Mouse (Mus musculus) ES-E14 (cell line): Measurements from ENCODE around the gene Ntsr2. TPM values are rescaled to one million over a fixed set of nuclear protein-coding genes. Genes with fewer than 3 reads are reported as not detected.

Experiments
- DNase-seq: peaks from one replicate; pipeline ENCODE4 v3.0.0-alpha.2; 2013; ENCODE audit warnings: low read depth, low spot score
- H3K27ac ChIP-seq: 2 replicates; pipeline ENCODE4 v1.5.1; 2012; ENCODE audit warnings: low read depth, mild to moderate bottlenecking, low read length, moderate library complexity, mixed read lengths; ENCODE audit not compliant: poor library complexity, insufficient read depth, severe bottlenecking
- H3K36me3 ChIP-seq: 2 replicates; pipeline ENCODE4 v1.6.1; 2012; ENCODE audit warnings: mild to moderate bottlenecking, low read length, moderate library complexity, mixed read lengths; ENCODE audit not compliant: control insufficient read depth, poor library complexity, insufficient read depth, severe bottlenecking
- H3K4me1 ChIP-seq, 2 experiments: fragments of 150-350 bp in 1 of 2; sonication (generic) in 1 of 2; 2 replicates each; pipeline ENCODE4 v1.6.1; 2012; ENCODE audit warnings: low read length in 2 of 2, mild to moderate bottlenecking in 1 of 2, mixed read lengths in 1 of 2; ENCODE audit not compliant: control insufficient read depth in 2 of 2, insufficient read depth in 2 of 2, poor library complexity in 1 of 2
- H3K4me3 ChIP-seq, 2 experiments: fragments of 150-350 bp in 1 of 2; sonication (generic) in 1 of 2; 2 replicates each; pipeline ENCODE4 v1.5.1; 2012; ENCODE audit warnings: low read length in 2 of 2, low read depth in 1 of 2, mild to moderate bottlenecking in 1 of 2, mixed read lengths in 1 of 2; ENCODE audit not compliant: insufficient read depth in 1 of 2, poor library complexity in 1 of 2, severe bottlenecking in 1 of 2
- H3K9ac ChIP-seq: 2 replicates; pipeline ENCODE4 v1.6.1; 2012; ENCODE audit warnings: low read depth, mild to moderate bottlenecking, low read length, mixed read lengths; ENCODE audit not compliant: poor library complexity, insufficient read depth, severe bottlenecking
- H3K9me3 ChIP-seq: fragments of 150-350 bp; sonication (generic); 2 replicates; pipeline ENCODE4 v1.6.1; 2012; ENCODE audit warnings: low read depth, mild to moderate bottlenecking, low read length; ENCODE audit not compliant: control insufficient read depth, insufficient read depth
- CHD2 ChIP-seq: IDR thresholded peaks from 2 replicates; pipeline ENCODE4 v1.6.1; 2014; ENCODE audit warnings: mild to moderate bottlenecking, low read depth, low read length, inconsistent platforms
- HCFC1 ChIP-seq: IDR thresholded peaks from 2 replicates; pipeline ENCODE4 v1.6.1; 2012; ENCODE audit warnings: low read length, inconsistent platforms, borderline replicate concordance; ENCODE audit not compliant: insufficient read depth
- MAFK ChIP-seq: IDR thresholded peaks from 2 replicates; pipeline ENCODE4 v1.6.1; 2014; ENCODE audit warnings: mild to moderate bottlenecking, low read depth, low read length, inconsistent platforms; ENCODE audit not compliant: insufficient read depth
- ZC3H11A ChIP-seq: IDR thresholded peaks from 2 replicates; pipeline ENCODE4 v1.6.1; 2012; ENCODE audit warnings: low read depth, mild to moderate bottlenecking, inconsistent platforms, low read length, borderline replicate concordance
- ZNF384 ChIP-seq: IDR thresholded peaks from 2 replicates; pipeline ENCODE4 v1.6.1; 2012; ENCODE audit warnings: low read depth, low read length, inconsistent platforms
- in situ Hi-C, 2 experiments: fragments of 600-800 bp; cut with MboI; formaldehyde crosslinking; loops; one replicate each; pipeline ENCODE4 v1.15.1; 2025; ENCODE audit warnings: low sequenced_read_pairs in 2 of 2, inconsistent platforms in 1 of 2; ENCODE audit not compliant: unreplicated experiment in 2 of 2
- total RNA-seq: library from RNA; depleted of rRNA; stranded (reverse); fragments of 300-350 nt; gene quantifications from 2 replicates; pipeline ENCODE4 v1.2.3, GENCODE M21; 2012

Ntsr2 gene
- total RNA-seq, 1 experiment, result not detected

- H3K4me3 ChIP-seq, result no peak overlapping the region
- no peak overlapping the region for H3K27ac ChIP-seq
- TF ChIP-seq ZC3H11A (no peak), CHD2 (no peak), HCFC1 (no peak), ZNF384 (no peak), MAFK (no peak)
- no peaks in the 10 kb centered on the region for H3K36me3 ChIP-seq
- in situ Hi-C loops, result no loop called here
- H3K4me1 ChIP-seq, result no peaks in the 10 kb centered on the region
- no peak for DNase-seq
- no peak overlapping the region for H3K9ac ChIP-seq
- no peaks in the 10 kb centered on the region for H3K9me3 ChIP-seq
These were observed 3.4 kb upstream of the Ntsr2 start for GRCm38 (mm10) chr12:16649819-16650218.

DNA sequence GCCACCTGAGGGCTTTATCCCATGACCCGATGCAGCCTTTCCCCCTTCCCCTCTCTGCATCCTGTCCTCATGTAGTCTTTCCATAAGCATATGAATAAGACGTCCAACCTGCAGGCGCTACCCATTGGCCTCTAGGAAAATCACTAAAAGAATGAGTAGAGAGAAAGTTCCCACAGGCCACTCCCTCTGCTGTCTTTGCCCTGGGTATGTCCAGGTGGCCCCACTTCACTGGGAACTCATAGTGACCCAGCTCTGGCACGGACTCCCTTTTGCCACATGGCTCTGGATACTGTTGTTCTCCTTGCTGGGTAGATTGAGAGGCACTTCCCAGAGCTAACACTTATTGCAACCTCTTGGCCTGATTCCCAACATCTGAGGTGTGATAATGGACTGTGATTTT, 2.4 kb downstream of the Ntsr2 start:
- Histone ChIP-seq H3K9me3 (no peaks in the 10 kb centered on the region), H3K4me1 (no peaks in the 10 kb centered on the region), H3K4me3 (no peak overlapping the region), H3K36me3 (no peaks in the 10 kb centered on the region), H3K9ac (no peak overlapping the region), H3K27ac (no peak overlapping the region)
- in situ Hi-C loops, result no loop called here
- TF ChIP-seq ZNF384, result no peak
- no peak for TF ChIP-seq ZC3H11A
- no peak for TF ChIP-seq CHD2
- TF ChIP-seq MAFK, result no peak
- TF ChIP-seq HCFC1, result no peak
- DNase-seq, result no peak

- Histone ChIP-seq H3K27ac (no peak overlapping the region), H3K4me3 (no peak overlapping the region), H3K9ac (no peak overlapping the region), H3K9me3 (no peaks in the 10 kb centered on the region), H3K36me3 (no peaks in the 10 kb centered on the region), H3K4me1 (no peaks in the 10 kb centered on the region)
- TF ChIP-seq HCFC1, result no peak
- TF ChIP-seq ZC3H11A, result no peak
- TF ChIP-seq MAFK, result no peak
- no peak for TF ChIP-seq ZNF384
- no peak for TF ChIP-seq CHD2
- no peak for DNase-seq
- in situ Hi-C loops, result no loop called here
These were observed 4.0 kb downstream of the Ntsr2 start for GRCm38 (mm10) chr12:16656906-16657875.

DNA sequence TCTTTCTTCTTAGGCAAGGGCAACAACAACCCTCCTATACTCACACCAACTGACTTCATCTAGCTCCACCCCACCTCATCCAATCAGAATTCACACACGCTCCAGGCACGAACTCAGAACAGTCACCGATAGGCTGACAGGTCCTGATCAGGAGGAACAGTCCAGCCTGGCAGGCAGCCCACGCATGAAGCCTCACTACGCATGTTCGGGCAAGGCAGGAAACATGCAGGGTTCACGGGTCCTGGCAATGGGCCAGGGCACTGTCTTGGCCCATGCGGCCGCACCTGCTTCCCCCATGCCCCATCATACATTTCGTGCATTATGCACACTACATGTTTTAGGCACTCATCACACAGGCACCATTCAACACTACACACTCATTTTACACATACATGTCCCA, 8.3 kb downstream of the Ntsr2 start:
- Histone ChIP-seq H3K9ac (no peak overlapping the region), H3K4me1 (peaks cover 0 to 13% of the 10 kb centered on the region in 2 experiments; a peak in 1 of 4 replicates), H3K27ac (no peak overlapping the region), H3K4me3 (no peak overlapping the region), H3K36me3 (no peaks in the 10 kb centered on the region), H3K9me3 (no peaks in the 10 kb centered on the region)
- no peak for DNase-seq
- in situ Hi-C loops, result no loop called here
- TF ChIP-seq MAFK, result no peak
- TF ChIP-seq CHD2, result no peak
- TF ChIP-seq ZC3H11A, result no peak
- TF ChIP-seq ZNF384, result no peak
- TF ChIP-seq HCFC1, result no peak
